Mouse (Mus musculus) liver, embryonic 14.5 days (tissue): ENCODE data around the gene Gm973.

Experiments
- CTCF ChIP-seq: IDR thresholded peaks from 2 replicates; pipeline ENCODE4 v1.5.1; 2016; ENCODE audit warnings: antibody characterized with exemption, low read depth, control low read depth
- EP300 ChIP-seq: IDR thresholded peaks from 2 replicates; pipeline ENCODE4 v1.6.1; 2016; ENCODE audit warnings: antibody characterized with exemption, low read depth

GRCm38 (mm10) chr1:59592876-59593275 is 76.8 kb downstream of the Gm973 start:
- no peak for TF ChIP-seq EP300
- no peak for TF ChIP-seq CTCF
